16 mouse cellular contexts compared by ENCODE assay signal in genomic region chr2:93807440-93807839, GRCm38 (mm10).
"Had no signal": no experiment of that assay in that cellular context is flagged by ENCODE, and none has a peak within 500 bp of the region (broad histone marks: within the 10 kb centered on the region; RNA-seq: fewer than 3 reads in every experiment).

No protein-coding gene starts in this region.

- H3K9me3 ChIP-seq: lung, embryonic 15.5 days; megakaryocyte, embryonic 14.5 days; midbrain, embryonic 13.5 days; midbrain, embryonic 15.5 days; neural tube, embryonic 12.5 days; stomach, embryonic 15.5 days had no signal

- ATAC-seq: lung, postnatal 0 days; midbrain, embryonic 13.5 days; midbrain, embryonic 15.5 days had no signal

- H3K27ac ChIP-seq: lung, embryonic 15.5 days; macrophage; midbrain, embryonic 13.5 days; midbrain, embryonic 15.5 days; neural tube, embryonic 12.5 days; stomach, embryonic 15.5 days; stomach, postnatal 0 days had no signal

- H3K4me2 ChIP-seq: lung, embryonic 15.5 days; midbrain, embryonic 11.5 days; midbrain, embryonic 13.5 days; midbrain, embryonic 15.5 days; neural tube, embryonic 12.5 days; stomach, embryonic 15.5 days had no signal

- DNase-seq: lung, postnatal 14 days; lung, postnatal 36 days; right cerebral cortex, postnatal 14 days; thymus, adult 2 months; thymus, postnatal 25 days; thymus, postnatal 4 days had no signal

- H3K27me3 ChIP-seq: lung, embryonic 15.5 days; megakaryocyte, embryonic 14.5 days; midbrain, embryonic 13.5 days; midbrain, embryonic 15.5 days; neural tube, embryonic 12.5 days; stomach, embryonic 15.5 days had no signal

- H3K4me3 ChIP-seq: lung, embryonic 15.5 days; midbrain, embryonic 13.5 days; midbrain, embryonic 15.5 days; neural tube, embryonic 12.5 days; stomach, embryonic 15.5 days had no signal

- H3K9ac ChIP-seq: lung, embryonic 15.5 days; midbrain, embryonic 13.5 days; midbrain, embryonic 15.5 days; neural tube, embryonic 12.5 days; stomach, embryonic 15.5 days had no signal

- H3K4me1 ChIP-seq: lung, embryonic 15.5 days; midbrain, embryonic 13.5 days; midbrain, embryonic 15.5 days; neural tube, embryonic 12.5 days; stomach, embryonic 15.5 days had no signal
